ENCODE assay signal across 9 mouse cellular contexts in the genomic region with DNA sequence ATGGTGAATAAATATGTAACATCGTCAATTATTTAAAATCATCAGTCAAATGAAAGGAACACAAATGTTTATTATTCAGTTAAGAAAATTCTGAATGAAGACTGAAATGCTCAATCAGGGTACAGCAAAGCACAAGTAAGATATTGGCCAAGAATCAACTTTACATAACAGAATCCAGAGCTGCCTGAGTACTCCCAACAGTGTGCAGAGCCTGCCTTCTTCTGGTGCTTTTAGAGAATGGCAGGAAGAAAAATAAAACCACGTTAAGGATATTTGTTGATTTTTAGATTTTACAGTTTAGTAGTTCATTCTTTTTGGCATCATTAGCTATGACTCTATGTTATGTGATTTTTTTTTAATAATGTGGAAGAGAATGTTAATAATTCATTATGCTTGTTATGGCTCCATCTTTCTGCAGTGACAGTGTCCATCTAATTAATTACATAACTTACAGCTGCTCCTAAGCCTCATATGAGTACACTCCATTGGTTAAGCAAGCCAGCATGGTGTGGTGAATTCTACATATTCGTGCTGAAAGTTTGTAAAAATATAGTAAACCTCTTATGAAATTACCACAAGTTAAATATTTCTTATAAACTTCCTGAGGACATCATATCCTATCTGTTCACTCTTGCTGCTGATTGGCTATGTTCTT.
DNase-seq lines count a peak whose midpoint lies in the region; ATAC-seq and TF ChIP-seq lines count a peak whose summit lies in the region.
"Had no signal": no experiment of that assay in that cellular context is flagged by ENCODE, and none has a peak within 500 bp of the region (broad histone marks: within the 10 kb centered on the region; RNA-seq: fewer than 3 reads in every experiment).

No protein-coding gene starts in this region.

- DNase-seq in kidney, postnatal 0 days (ENCODE audit: low spot score) = peak; percentile 56
- no peak for DNase-seq in kidney, postnatal 25 days
- peak; percentile 81 for DNase-seq in NIH3T3 (ENCODE audit: low read depth)
- DNase-seq in embryo, embryonic 11.5 days (ENCODE audit: low read depth, low spot score) = peak; percentile 7
- DNase-seq in frontal cortex, postnatal 25 days (ENCODE audit: low spot score in 2 of 2) = no peak
- no peak for DNase-seq in liver, postnatal 0 days
- DNase-seq: thymus, postnatal 36 days had no signal

- no peak overlapping the region for H3K4me2 ChIP-seq in kidney, postnatal 0 days (ENCODE audit: low read length)
- no peak overlapping the region for H3K4me2 ChIP-seq in midbrain, embryonic 13.5 days (replicated peaks)
- H3K4me2 ChIP-seq in liver, postnatal 0 days (ENCODE audit: low read depth, low read length) = no peak overlapping the region
- no peak overlapping the region for H3K4me2 ChIP-seq in kidney, embryonic 15.5 days

- no peak overlapping the region for H3K9ac ChIP-seq in kidney, postnatal 0 days (ENCODE audit: low read depth, low read length)
- H3K9ac ChIP-seq in midbrain, embryonic 13.5 days (replicated peaks) = no peak overlapping the region
- H3K9ac ChIP-seq in liver, postnatal 0 days (replicated peaks) = no peak overlapping the region
- no peak overlapping the region for H3K9ac ChIP-seq in kidney, embryonic 15.5 days

- TF ChIP-seq CTCF in kidney, postnatal 0 days (IDR thresholded peaks at IDR 0.05; ENCODE audit: low read depth) = peak; percentile 68
- TF ChIP-seq CTCF in liver, postnatal 0 days (IDR thresholded peaks at IDR 0.05; ENCODE audit: low read depth) = no peak

- no peak for ATAC-seq in kidney, postnatal 0 days (replicated peaks; ENCODE audit: low FRiP score, low read depth)
- peak; percentile 86 for ATAC-seq in midbrain, embryonic 13.5 days
- no peak for ATAC-seq in liver, postnatal 0 days
- no peak for ATAC-seq in kidney, embryonic 15.5 days (replicated peaks; ENCODE audit: low FRiP score)

- H3K9me3 ChIP-seq in kidney, postnatal 0 days (replicated peaks; ENCODE audit: low read length) = no peaks in the 10 kb centered on the region
- H3K9me3 ChIP-seq in midbrain, embryonic 13.5 days = no peaks in the 10 kb centered on the region
- no peaks in the 10 kb centered on the region for H3K9me3 ChIP-seq in liver, postnatal 0 days (ENCODE audit: low read length)
- H3K9me3 ChIP-seq in kidney, embryonic 15.5 days (replicated peaks) = no peaks in the 10 kb centered on the region

- no peak for TF ChIP-seq EP300 in liver, postnatal 0 days (IDR thresholded peaks at IDR 0.05; ENCODE audit: low read depth)

- no peak overlapping the region for H3K4me3 ChIP-seq in kidney, postnatal 0 days (replicated peaks; ENCODE audit: low read depth, low read length)
- H3K4me3 ChIP-seq in midbrain, embryonic 13.5 days (replicated peaks) = no peak overlapping the region
- no peak overlapping the region for H3K4me3 ChIP-seq in liver, postnatal 0 days (ENCODE audit: low read depth, low read length)
- no peak overlapping the region for H3K4me3 ChIP-seq in kidney, embryonic 15.5 days (replicated peaks)

- no peaks in the 10 kb centered on the region for H3K27me3 ChIP-seq in kidney, postnatal 0 days (ENCODE audit: insufficient read depth, low read length)
- H3K27me3 ChIP-seq in midbrain, embryonic 13.5 days = no peaks in the 10 kb centered on the region
- no peaks in the 10 kb centered on the region for H3K27me3 ChIP-seq in liver, postnatal 0 days (ENCODE audit: insufficient read depth, low read length)
- no peaks in the 10 kb centered on the region for H3K27me3 ChIP-seq in kidney, embryonic 15.5 days

- no peaks in the 10 kb centered on the region for H3K4me1 ChIP-seq in kidney, postnatal 0 days (replicated peaks; ENCODE audit: insufficient read depth, low read length)
- H3K4me1 ChIP-seq in midbrain, embryonic 13.5 days (replicated peaks) = no peaks in the 10 kb centered on the region
- no peaks in the 10 kb centered on the region for H3K4me1 ChIP-seq in liver, postnatal 0 days (ENCODE audit: insufficient read depth)
- no peaks in the 10 kb centered on the region for H3K4me1 ChIP-seq in kidney, embryonic 15.5 days

- WGBS in kidney, postnatal 0 days = 46% methylated on average over 3 of the region's 3 CpGs
- 53% methylated on average over 3 of the region's 3 CpGs for WGBS in midbrain, embryonic 13.5 days
- 47% methylated on average over 3 of the region's 3 CpGs for WGBS in liver, postnatal 0 days (ENCODE audit: insufficient replicate concordance)
- 64% methylated on average over 3 of the region's 3 CpGs for WGBS in kidney, embryonic 15.5 days

- no peak overlapping the region for H3K27ac ChIP-seq in kidney, postnatal 0 days
- no peak overlapping the region for H3K27ac ChIP-seq in midbrain, embryonic 13.5 days
- no peak overlapping the region for H3K27ac ChIP-seq in liver, postnatal 0 days (ENCODE audit: low read depth)
- H3K27ac ChIP-seq in kidney, embryonic 15.5 days = no peak overlapping the region

- H3K36me3 ChIP-seq in kidney, postnatal 0 days (ENCODE audit: insufficient read depth, low read length) = no peaks in the 10 kb centered on the region
- no peaks in the 10 kb centered on the region for H3K36me3 ChIP-seq in midbrain, embryonic 13.5 days
- H3K36me3 ChIP-seq in liver, postnatal 0 days (replicated peaks; ENCODE audit: insufficient read depth, low read length) = no peaks in the 10 kb centered on the region
- H3K36me3 ChIP-seq in kidney, embryonic 15.5 days = no peaks in the 10 kb centered on the region

Comparison
In these comparisons a context has a peak if more than half of its experiments do, and no peak if none do; other contexts are left out.
1. DNase-seq: peak in kidney, postnatal 0 days (single experiment), NIH3T3 (single experiment) and embryo, embryonic 11.5 days (single experiment); none in kidney, postnatal 25 days (0 of 2), frontal cortex, postnatal 25 days (0 of 2) and liver, postnatal 0 days (single experiment).